ENCODE assay signal across 8 mouse cellular contexts in genomic region chr8:88454906-88455305, GRCm38 (mm10).
DNase-seq lines count a peak whose midpoint lies in the region; ATAC-seq lines count a peak whose summit lies in the region.

No protein-coding gene starts in this region.

- intact Hi-C loops in heart, postnatal 14 days (cut with DNase I): loop anchor here (5.0 kb wide), 1 partner anchor 93 kb away; the partner anchor contains the start of gene Brd7

- H3K36me3 ChIP-seq in heart, embryonic 11.5 days (ENCODE audit: control insufficient read depth, insufficient read depth, low read length): no peaks in the 10 kb centered on the region
- no peaks in the 10 kb centered on the region for H3K36me3 ChIP-seq in hindbrain, embryonic 14.5 days (replicated peaks; ENCODE audit: control insufficient read depth, insufficient read depth)
- H3K36me3 ChIP-seq in midbrain, embryonic 12.5 days: no peaks in the 10 kb centered on the region

- WGBS in heart, embryonic 11.5 days (ENCODE audit: insufficient replicate concordance): 3% methylated on average over 4 of the region's 4 CpGs
- 4% methylated on average over 4 of the region's 4 CpGs for WGBS in hindbrain, embryonic 14.5 days
- WGBS in midbrain, embryonic 12.5 days: 3% methylated on average over 4 of the region's 4 CpGs

- H3K27ac ChIP-seq in heart, embryonic 11.5 days (ENCODE audit: low read depth, low read length): no peak overlapping the region
- H3K27ac ChIP-seq in hindbrain, embryonic 14.5 days: peak overlapping the region; percentile 61
- H3K27ac ChIP-seq in midbrain, embryonic 12.5 days (replicated peaks): peak overlapping the region; percentile 89

- DNase-seq in heart, postnatal 14 days: no peak
- peak; percentile 13 for DNase-seq in R1 (ENCODE audit: low read depth, low spot score)
- no peak for DNase-seq in hindbrain, embryonic 14.5 days (ENCODE audit: low spot score)
- DNase-seq in adrenal gland, postnatal 4 days (ENCODE audit: low spot score in 2 of 2): no peak
- no peak for DNase-seq in frontal cortex, adult 2 months (ENCODE audit: extremely low spot score in 1 of 2, low spot score in 1 of 2)
- DNase-seq in frontal cortex, postnatal 14 days (ENCODE audit: low spot score in 2 of 2): no peak

- ATAC-seq in heart, embryonic 11.5 days (replicated peaks; ENCODE audit: insufficient number of reproducible peaks, low FRiP score, low TSS enrichment): no peak
- no peak for ATAC-seq in hindbrain, embryonic 14.5 days (ENCODE audit: low FRiP score)
- ATAC-seq in midbrain, embryonic 12.5 days (ENCODE audit: low FRiP score, low read depth): no peak

- H3K4me1 ChIP-seq in heart, embryonic 11.5 days (ENCODE audit: control insufficient read depth, insufficient read depth, low read length): peaks cover 19% of the 10 kb centered on the region
- H3K4me1 ChIP-seq in hindbrain, embryonic 14.5 days (replicated peaks; ENCODE audit: control insufficient read depth, insufficient read depth, low read length): peaks cover 24% of the 10 kb centered on the region
- peaks cover 49% of the 10 kb centered on the region for H3K4me1 ChIP-seq in midbrain, embryonic 12.5 days

- peaks cover 52% of the 10 kb centered on the region for H3K27me3 ChIP-seq in heart, embryonic 11.5 days (ENCODE audit: control insufficient read depth, insufficient read depth, low read length)
- H3K27me3 ChIP-seq in hindbrain, embryonic 14.5 days (ENCODE audit: control insufficient read depth, insufficient read depth, low read length): peaks cover 27% of the 10 kb centered on the region
- H3K27me3 ChIP-seq in midbrain, embryonic 12.5 days: peaks cover 51% of the 10 kb centered on the region

- H3K9ac ChIP-seq in heart, embryonic 11.5 days (ENCODE audit: low read depth, low read length): no peak overlapping the region; the same call in 1 of the 2 replicates
- H3K9ac ChIP-seq in hindbrain, embryonic 14.5 days: peak overlapping the region; percentile 74; the same call in 1 of the 2 replicates
- peak overlapping the region; percentile 65; the same call in 1 of the 2 replicates for H3K9ac ChIP-seq in midbrain, embryonic 12.5 days (replicated peaks)

- no peaks in the 10 kb centered on the region for H3K9me3 ChIP-seq in heart, embryonic 11.5 days (replicated peaks; ENCODE audit: control insufficient read depth, low read length)
- H3K9me3 ChIP-seq in hindbrain, embryonic 14.5 days (ENCODE audit: control insufficient read depth, low read length): peaks cover 10% of the 10 kb centered on the region
- H3K9me3 ChIP-seq in midbrain, embryonic 12.5 days: peaks cover 9% of the 10 kb centered on the region; the same call in 1 of the 2 replicates

- peak overlapping the region; percentile 97 for H3K4me2 ChIP-seq in heart, embryonic 11.5 days
- peak overlapping the region; percentile 91 for H3K4me2 ChIP-seq in hindbrain, embryonic 14.5 days (replicated peaks)
- H3K4me2 ChIP-seq in midbrain, embryonic 12.5 days (replicated peaks): peak overlapping the region; percentile 91

- H3K4me3 ChIP-seq in heart, embryonic 11.5 days (ENCODE audit: low read depth, low read length): peak overlapping the region; percentile 27
- peak overlapping the region; percentile 57; the same call in 1 of the 2 replicates for H3K4me3 ChIP-seq in hindbrain, embryonic 14.5 days (replicated peaks; ENCODE audit: low read length)
- H3K4me3 ChIP-seq in midbrain, embryonic 12.5 days: peak overlapping the region; percentile 57
